Mouse (Mus musculus) stomach, postnatal 0 days (tissue): ENCODE measurements around the gene Rbm15. TPM values are rescaled to one million over a fixed set of nuclear protein-coding genes. Genes with fewer than 3 reads are reported as not detected.
A peak's percentile ranks its signal among the peaks of the same experiment; 100 is the strongest.
"Not testable (repeated sequence)": the region's sequence is repeated elsewhere in the genome, so short reads cannot be mapped to it uniquely, and the experiment has no call there.

ENCODE experiments used
- ATAC-seq: fragments of 200-750 bp; cut with Nextera tagmentation; 2 replicates; pipeline ENCODE4 v1.8.0; 2017; ENCODE audit not compliant: low FRiP score, low TSS enrichment
- DNase-seq: peaks from one replicate; pipeline ENCODE4 v3.0.0-alpha.2; 2016; ENCODE audit warnings: low spot score
- H3K27ac ChIP-seq: fragments of 300-500 bp; sonication (generic); replicated peaks from 2 replicates; pipeline ENCODE4 v1.5.1; 2014; ENCODE audit warnings: mild to moderate bottlenecking, control low read depth
- H3K27me3 ChIP-seq: fragments of 300-500 bp; sonication (generic); 2 replicates; pipeline ENCODE4 v1.6.1; 2014; ENCODE audit warnings: low read length; ENCODE audit not compliant: control insufficient read depth, insufficient read depth
- H3K36me3 ChIP-seq: fragments of 300-500 bp; sonication (generic); 2 replicates; pipeline ENCODE4 v1.6.1; 2014; ENCODE audit warnings: low read length, mixed read lengths; ENCODE audit not compliant: control insufficient read depth, insufficient read depth
- H3K4me1 ChIP-seq: fragments of 300-500 bp; sonication (generic); replicated peaks from 2 replicates; pipeline ENCODE4 v1.6.1; 2014; ENCODE audit warnings: antibody characterized with exemption; ENCODE audit not compliant: control insufficient read depth, insufficient read depth
- H3K4me2 ChIP-seq: fragments of 300-500 bp; sonication (generic); replicated peaks from 2 replicates; pipeline ENCODE4 v1.6.1; 2014; ENCODE audit warnings: low read depth, mild to moderate bottlenecking, control low read depth, moderate library complexity
- H3K4me3 ChIP-seq: fragments of 300-500 bp; sonication (generic); 2 replicates; pipeline ENCODE4 v1.5.1; 2014; ENCODE audit warnings: low read depth, low read length, control low read depth
- H3K9ac ChIP-seq: fragments of 300-500 bp; sonication (generic); 2 replicates; pipeline ENCODE4 v1.6.1; 2014; ENCODE audit warnings: mild to moderate bottlenecking, low read length, control low read depth, mixed read lengths
- H3K9me3 ChIP-seq: fragments of 300-500 bp; sonication (generic); 2 replicates; pipeline ENCODE4 v1.6.1; 2016; ENCODE audit warnings: low read length; ENCODE audit not compliant: control insufficient read depth
- CTCF ChIP-seq: IDR thresholded peaks from 2 replicates; pipeline ENCODE4 v1.5.1; 2016; ENCODE audit warnings: antibody characterized with exemption, low read depth, mild to moderate bottlenecking, moderate library complexity
- EP300 ChIP-seq: optimal IDR thresholded peaks from 2 replicates; pipeline ENCODE3; 2016; ENCODE audit warnings: antibody characterized with exemption
- WGBS: fragments of 180-500 bp; shearing (Covaris S2); extraction: QIAGEN DNeasy Blood & Tissue Kit; methylation state at CpG from one replicate; pipeline ENCODE4 v1.1.7; 2014; 5-methylcytosine and 5-hydroxymethylcytosine counted together
- polyA plus RNA-seq: library from polyadenylated mRNA; unstranded; fragments of >200 nt; fragmentation: Nextera tagmentation; extraction: Ambion mirVana; gene quantifications from 2 replicates; pipeline ENCODE4 v1.2.1, GENCODE M21; 2015

The Rbm15 gene
- polyA plus RNA-seq, 1 experiment from 2014 or later = 6.0 TPM

DNA sequence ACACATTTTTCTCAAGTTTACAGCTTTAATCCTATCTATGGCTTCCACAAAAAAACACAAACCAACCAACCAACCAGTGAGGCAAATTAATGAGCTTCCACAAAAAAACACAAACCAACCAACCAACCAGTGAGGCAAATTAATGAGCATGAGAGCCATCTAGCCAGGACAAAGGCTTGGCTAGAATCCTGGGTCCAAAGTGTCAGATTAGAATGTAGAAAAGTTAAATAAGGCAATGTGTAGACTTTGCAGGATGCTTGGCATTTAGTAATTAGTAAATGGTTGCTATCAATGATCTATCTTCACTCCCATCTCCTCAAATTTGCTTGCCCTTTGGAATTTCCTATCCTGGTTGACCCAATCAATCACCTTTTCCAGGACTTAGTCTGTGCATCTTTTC, 11.7 kb downstream of the Rbm15 start:
- Histone ChIP-seq H3K9ac (no peak overlapping the region), H3K36me3 (no peaks in the 10 kb centered on the region; the same call in 1 of the 2 replicates), H3K4me1 (no peaks in the 10 kb centered on the region), H3K9me3 (no peaks in the 10 kb centered on the region), H3K27me3 (no peaks in the 10 kb centered on the region), H3K4me2 (no peak overlapping the region), H3K27ac (no peak overlapping the region), H3K4me3 (no peak overlapping the region)
- DNase-seq = no peak
- TF ChIP-seq CTCF = no peak
- ATAC-seq = no peak

GRCm38 (mm10) chr3:107321141-107321540, 12.3 kb downstream of the Rbm15 start:
- Histone ChIP-seq H3K9ac (no peak overlapping the region), H3K27ac (no peak overlapping the region), H3K9me3 (no peaks in the 10 kb centered on the region), H3K4me3 (no peak overlapping the region), H3K4me2 (no peak overlapping the region), H3K4me1 (no peaks in the 10 kb centered on the region), H3K27me3 (no peaks in the 10 kb centered on the region), H3K36me3 (no peaks in the 10 kb centered on the region; the same call in 1 of the 2 replicates)
- 93% methylated on average over 2 of the region's 2 CpGs for WGBS
- DNase-seq (no peak), ATAC-seq (no peak)
- TF ChIP-seq EP300 = no peak
- no peak for TF ChIP-seq CTCF

GRCm38 (mm10) chr3:107317338-107317737, 16.1 kb downstream of the Rbm15 start:
- H3K4me1 ChIP-seq = no peaks in the 10 kb centered on the region
- no peaks in the 10 kb centered on the region for H3K9me3 ChIP-seq
- no peaks in the 10 kb centered on the region for H3K36me3 ChIP-seq
- no peak overlapping the region for H3K9ac ChIP-seq
- WGBS = 88% methylated on average over 3 of the region's 3 CpGs
- H3K27ac ChIP-seq = no peak overlapping the region
- H3K4me2 ChIP-seq = no peak overlapping the region
- no peak overlapping the region for H3K4me3 ChIP-seq
- no peak for DNase-seq
- no peaks in the 10 kb centered on the region for H3K27me3 ChIP-seq
- no peak for TF ChIP-seq EP300
- TF ChIP-seq CTCF = no peak
- no peak for ATAC-seq

- H3K27me3 ChIP-seq, H3K4me1 ChIP-seq, H3K27ac ChIP-seq, DNase-seq, H3K4me2 ChIP-seq, H3K4me3 ChIP-seq, ATAC-seq, H3K9ac ChIP-seq, H3K9me3 ChIP-seq, H3K36me3 ChIP-seq: not testable (repeated sequence)
- WGBS = 77% methylated on average over 4 of the region's 4 CpGs
Measured at GRCm38 (mm10) chr3:107296917-107297316, 36.6 kb downstream of the Rbm15 start.

DNA sequence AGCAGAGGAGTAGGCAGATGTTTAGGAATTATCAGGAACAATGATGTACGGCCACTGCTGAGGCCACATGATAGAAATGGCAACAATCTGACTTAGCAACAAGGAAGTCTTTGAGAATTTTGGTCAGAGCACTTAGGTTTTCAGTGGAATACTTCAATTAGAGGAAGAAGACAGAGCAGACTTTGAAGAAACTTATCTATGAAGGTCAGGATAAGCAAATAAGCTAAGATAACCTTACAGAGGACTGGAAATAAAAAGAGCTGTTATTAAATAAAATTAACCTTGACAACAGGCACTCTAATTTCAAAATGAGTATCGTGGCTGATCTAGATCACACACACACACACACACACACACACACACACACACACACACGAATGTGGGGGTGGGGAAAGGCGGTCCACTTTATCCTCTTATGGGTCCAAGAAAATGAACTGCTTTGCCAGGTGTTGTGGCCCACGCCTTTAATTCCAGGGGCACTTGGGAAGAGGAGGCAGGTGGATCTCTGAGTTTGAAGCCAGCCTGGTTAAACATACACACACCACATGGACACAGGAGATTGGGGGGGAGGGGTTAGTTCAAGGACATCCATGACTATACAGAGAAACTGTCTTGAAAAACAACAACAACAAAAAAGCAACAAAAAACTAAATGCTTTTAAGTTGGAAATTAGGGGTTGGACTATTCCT, 37.7 kb downstream of the Rbm15 start:
- H3K27me3 ChIP-seq = no peaks in the 10 kb centered on the region
- no peaks in the 10 kb centered on the region for H3K9me3 ChIP-seq
- H3K4me1 ChIP-seq = no peaks in the 10 kb centered on the region
- H3K4me3 ChIP-seq = no peak overlapping the region
- DNase-seq (no peak), ATAC-seq (no peak)
- TF ChIP-seq EP300 (no peak), CTCF (no peak)
- 77% methylated on average over 5 of the region's 5 CpGs for WGBS
- H3K9ac ChIP-seq = no peak overlapping the region
- no peak overlapping the region for H3K4me2 ChIP-seq
- no peak overlapping the region for H3K27ac ChIP-seq
- no peaks in the 10 kb centered on the region for H3K36me3 ChIP-seq

DNA sequence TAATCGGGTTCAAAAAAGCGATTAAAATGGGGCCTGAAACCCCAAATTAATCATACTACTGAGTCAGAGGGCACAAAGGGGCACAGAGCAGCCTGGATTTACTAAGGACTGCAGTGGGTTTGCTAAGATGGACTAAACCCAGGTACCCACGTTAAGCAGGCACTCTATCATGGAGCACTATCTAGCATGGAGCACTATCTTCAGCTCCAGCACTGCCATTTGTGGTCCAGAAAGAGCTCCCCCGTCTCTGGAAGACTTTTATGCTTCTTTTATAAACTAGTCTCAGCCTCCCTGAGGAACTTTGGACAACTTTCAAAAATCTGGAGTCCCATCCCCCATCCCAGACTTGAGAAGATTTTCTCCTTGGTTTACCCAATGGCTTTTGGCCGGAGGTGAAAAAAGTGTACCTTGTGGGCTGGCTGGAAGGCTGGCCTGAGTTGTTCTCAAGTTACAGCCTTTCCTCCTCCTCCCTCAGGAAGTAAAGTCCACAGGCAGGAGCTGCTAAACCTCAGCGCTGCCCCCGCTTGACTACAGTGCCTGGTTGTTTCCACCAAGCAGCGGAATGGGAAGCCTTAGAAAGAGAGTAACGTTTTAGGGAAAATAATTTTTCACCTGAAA, 42.6 kb downstream of the Rbm15 start, which contains the start of gene Slc16a4:
TSS of gene Slc16a4 (plus strand) at position 467 of the 618 bp plus-strand sequence.
- no peaks in the 10 kb centered on the region for H3K4me1 ChIP-seq
- no peaks in the 10 kb centered on the region for H3K9me3 ChIP-seq
- H3K9ac ChIP-seq = no peak within 1 kb of the TSS
- peak; percentile 66 for DNase-seq
- peak; percentile 85 for ATAC-seq
- H3K4me2 ChIP-seq = 0 out of 2 replicates have a peak within 1 kb of the TSS, but pooled peaks have one; percentile 25
- no peaks in the 10 kb centered on the region for H3K27me3 ChIP-seq
- H3K4me3 ChIP-seq = no peak within 1 kb of the TSS
- no peak within 1 kb of the TSS for H3K27ac ChIP-seq
- H3K36me3 ChIP-seq = no peaks in the 10 kb centered on the region
- TF ChIP-seq EP300 = no peak
- no peak for TF ChIP-seq CTCF
- 17% methylated on average over 9 of the region's 9 CpGs for WGBS
